ENCODE assay signal across 9 mouse cellular contexts in genomic region chr6:52208868-52209684, GRCm38 (mm10). TPM values are rescaled to one million over a fixed set of nuclear protein-coding genes. Genes with fewer than 3 reads are reported as not detected.
DNase-seq lines count a peak whose midpoint lies in the region; ATAC-seq and TF ChIP-seq lines count a peak whose summit lies in the region.
"Had no signal": no experiment of that assay in that cellular context is flagged by ENCODE, and none has a peak within 500 bp of the region (broad histone marks: within the 10 kb centered on the region; RNA-seq: fewer than 3 reads in every experiment).

No protein-coding gene starts in this region.

- peaks cover 13% of the 10 kb centered on the region for H3K4me1 ChIP-seq in kidney, adult 2 months (ENCODE audit: control insufficient read depth, insufficient read depth, low read length)
- H3K4me1 ChIP-seq in embryonic facial prominence, embryonic 14.5 days (ENCODE audit: control insufficient read depth, insufficient read depth, low read length) = 0 out of 2 replicates have a peak, but pooled peaks cover under 1% of the 10 kb centered on the region
- peaks cover 42% of the 10 kb centered on the region for H3K4me1 ChIP-seq in kidney, postnatal 0 days (replicated peaks; ENCODE audit: insufficient read depth, low read length)
- peaks cover 34% of the 10 kb centered on the region for H3K4me1 ChIP-seq in neural tube, embryonic 12.5 days

- peaks cover 3% of the 10 kb centered on the region; the same call in 1 of the 2 replicates for H3K36me3 ChIP-seq in kidney, adult 2 months (ENCODE audit: control insufficient read depth, insufficient read depth, low read length)
- H3K36me3 ChIP-seq in embryonic facial prominence, embryonic 14.5 days (ENCODE audit: control insufficient read depth, insufficient read depth, low read length) = no peaks in the 10 kb centered on the region
- H3K36me3 ChIP-seq in kidney, postnatal 0 days (ENCODE audit: insufficient read depth, low read length) = 0 out of 2 replicates have a peak, but pooled peaks cover 4% of the 10 kb centered on the region
- H3K36me3 ChIP-seq in neural tube, embryonic 12.5 days = peaks cover 19% of the 10 kb centered on the region

- no peak for TF ChIP-seq POLR2A in kidney, adult 2 months (IDR thresholded peaks at IDR 0.05; ENCODE audit: low read depth, low read length)

- peak overlapping the region; percentile 39 for H3K4me3 ChIP-seq in kidney, adult 2 months (ENCODE audit: insufficient read depth, low read depth, low read length)
- H3K4me3 ChIP-seq in embryonic facial prominence, embryonic 14.5 days (ENCODE audit: low read depth, low read length) = peak overlapping the region; percentile 14; the same call in 1 of the 2 replicates
- peak overlapping the region; percentile 78 for H3K4me3 ChIP-seq in kidney, postnatal 0 days (replicated peaks; ENCODE audit: low read depth, low read length)
- peak overlapping the region; percentile 92 for H3K4me3 ChIP-seq in neural tube, embryonic 12.5 days

- no peak for TF ChIP-seq CTCF in kidney, adult 2 months (conservative IDR thresholded peaks at IDR 0.05; ENCODE audit: insufficient read depth, insufficient read length, low read depth, low read length)
- TF ChIP-seq CTCF in kidney, postnatal 0 days (IDR thresholded peaks at IDR 0.05; ENCODE audit: low read depth) = no peak

- 10% methylated on average over 18 of the region's 18 CpGs for WGBS in kidney, adult 2 months
- WGBS in embryonic facial prominence, embryonic 14.5 days = 10% methylated on average over 13 of the region's 18 CpGs
- WGBS in kidney, postnatal 0 days = 5% methylated on average over 17 of the region's 18 CpGs
- WGBS in neural tube, embryonic 12.5 days = 1% methylated on average over 18 of the region's 18 CpGs

- no peaks in the 10 kb centered on the region for H3K9me3 ChIP-seq in embryonic facial prominence, embryonic 14.5 days (ENCODE audit: control insufficient read depth, low read length)
- H3K9me3 ChIP-seq in kidney, postnatal 0 days (replicated peaks; ENCODE audit: low read length) = no peaks in the 10 kb centered on the region
- no peaks in the 10 kb centered on the region for H3K9me3 ChIP-seq in neural tube, embryonic 12.5 days

- DNase-seq in kidney, adult 2 months = peak; percentile 39
- DNase-seq in kidney, adult 18-20 months = no peak
- no peak for DNase-seq in embryonic facial prominence, embryonic 14.5 days (ENCODE audit: low spot score)
- peak; percentile 64 for DNase-seq in kidney, postnatal 0 days (ENCODE audit: low spot score)
- DNase-seq in frontal cortex, postnatal 10 days (ENCODE audit: low spot score in 2 of 2) = no peak
- DNase-seq in adrenal gland, postnatal 4 days (ENCODE audit: low spot score in 2 of 2) = no peak

- no peak overlapping the region for H3K9ac ChIP-seq in embryonic facial prominence, embryonic 14.5 days (ENCODE audit: low read depth, low read length)
- peak overlapping the region; percentile 64 for H3K9ac ChIP-seq in kidney, postnatal 0 days (ENCODE audit: low read depth, low read length)
- H3K9ac ChIP-seq in neural tube, embryonic 12.5 days = peak overlapping the region; percentile 100

- no peak for ATAC-seq in embryonic facial prominence, embryonic 14.5 days (ENCODE audit: low read depth)
- no peak for ATAC-seq in kidney, postnatal 0 days (replicated peaks; ENCODE audit: low FRiP score, low read depth)
- peak; percentile 24; the same call in 1 of the 2 replicates for ATAC-seq in neural tube, embryonic 12.5 days (ENCODE audit: low FRiP score, low read depth)
- no peak for ATAC-seq in cerebellum, adult (ENCODE audit: insufficient number of reproducible peaks, low FRiP score, low TSS enrichment)

- H3K27ac ChIP-seq in kidney, adult 2 months (ENCODE audit: insufficient read depth, low read depth, low read length) = peak overlapping the region; percentile 39
- no peak overlapping the region for H3K27ac ChIP-seq in embryonic facial prominence, embryonic 14.5 days (replicated peaks; ENCODE audit: low read depth, low read length)
- peak overlapping the region; percentile 85 for H3K27ac ChIP-seq in kidney, postnatal 0 days
- peak overlapping the region; percentile 99 for H3K27ac ChIP-seq in neural tube, embryonic 12.5 days

- no peaks in the 10 kb centered on the region for H3K27me3 ChIP-seq in kidney, adult 2 months (replicated peaks; ENCODE audit: control insufficient read depth, insufficient read depth, low read length)
- peaks cover 100% of the 10 kb centered on the region for H3K27me3 ChIP-seq in embryonic facial prominence, embryonic 14.5 days (replicated peaks; ENCODE audit: control insufficient read depth, insufficient read depth, low read length)
- no peaks in the 10 kb centered on the region for H3K27me3 ChIP-seq in kidney, postnatal 0 days (ENCODE audit: insufficient read depth, low read length)
- no peaks in the 10 kb centered on the region for H3K27me3 ChIP-seq in neural tube, embryonic 12.5 days (replicated peaks)

- H3K4me2 ChIP-seq in embryonic facial prominence, embryonic 14.5 days (ENCODE audit: low read depth, low read length) = peak overlapping the region; percentile 31; the same call in 1 of the 2 replicates
- H3K4me2 ChIP-seq in kidney, postnatal 0 days (ENCODE audit: low read length) = peak overlapping the region; percentile 89
- peak overlapping the region; percentile 99 for H3K4me2 ChIP-seq in neural tube, embryonic 12.5 days (replicated peaks)

RNA-seq across cellular contexts. Expression of gene Hoxa6, which starts 0.6 kb away (rescaled TPM):
- polyA plus RNA-seq in kidney, adult 2 months (2012; rRNA removed) = 2.4 and 3.4 TPM in 2 replicates
- polyA plus RNA-seq in embryonic facial prominence, embryonic 14.5 days (2014; fragmentation: Nextera tagmentation; extraction: Ambion mirVana) = 0.48 TPM in 1 of 2 replicates, not detected in the other
- polyA plus RNA-seq in kidney, postnatal 0 days (2015; fragmentation: Nextera tagmentation; extraction: Ambion mirVana) = 2.8 and 3.0 TPM in 2 replicates
- 34.7 and 34.9 TPM in 2 replicates for polyA plus RNA-seq in neural tube, embryonic 12.5 days (2016; fragmentation: Nextera tagmentation; extraction: Ambion mirVana)
- 10 to 100 TPM in 1 of 2 experiments, 1 to 10 TPM in 1; 6.7 to 10.6 TPM for total RNA-seq in adrenal gland, postnatal 4 days (2021)

RNA-seq across cellular contexts. Expression of gene Hoxa3, which starts 4.1 kb away (rescaled TPM):
- 7.4 and 7.6 TPM in 2 replicates for polyA plus RNA-seq in kidney, adult 2 months (2012; rRNA removed)
- polyA plus RNA-seq in embryonic facial prominence, embryonic 14.5 days (2014; fragmentation: Nextera tagmentation; extraction: Ambion mirVana) = 2.8 TPM in 2 replicates
- polyA plus RNA-seq in kidney, postnatal 0 days (2015; fragmentation: Nextera tagmentation; extraction: Ambion mirVana) = 4.8 and 6.0 TPM in 2 replicates
- polyA plus RNA-seq in neural tube, embryonic 12.5 days (2016; fragmentation: Nextera tagmentation; extraction: Ambion mirVana) = 21.1 and 25.1 TPM in 2 replicates
- total RNA-seq in adrenal gland, postnatal 4 days (2021) = 10 to 100 TPM; 13.3 to 15.6 TPM

RNA-seq across cellular contexts. Expression of gene Gm28308, which starts 4.1 kb away (rescaled TPM):
- polyA plus RNA-seq in kidney, adult 2 months (2012; rRNA removed) = 0.78 and 2.9 TPM in 2 replicates
- polyA plus RNA-seq in embryonic facial prominence, embryonic 14.5 days (2014; fragmentation: Nextera tagmentation; extraction: Ambion mirVana) = not detected in 2 replicates
- polyA plus RNA-seq in kidney, postnatal 0 days (2015; fragmentation: Nextera tagmentation; extraction: Ambion mirVana) = 0.66 and 2.1 TPM in 2 replicates
- polyA plus RNA-seq in neural tube, embryonic 12.5 days (2016; fragmentation: Nextera tagmentation; extraction: Ambion mirVana) = not detected in 2 replicates
- 1 to 10 TPM; 2.3 to 4.1 TPM for total RNA-seq in adrenal gland, postnatal 4 days (2021)
- polyA plus RNA-seq: cerebellum, adult 2 months had no signal

RNA-seq across cellular contexts. Expression of gene Hoxa5, which starts 4.7 kb away (rescaled TPM):
- polyA plus RNA-seq in kidney, adult 2 months (2012; rRNA removed) = 6.9 and 8.1 TPM in 2 replicates
- polyA plus RNA-seq in embryonic facial prominence, embryonic 14.5 days (2014; fragmentation: Nextera tagmentation; extraction: Ambion mirVana) = 2.4 and 3.3 TPM in 2 replicates
- polyA plus RNA-seq in kidney, postnatal 0 days (2015; fragmentation: Nextera tagmentation; extraction: Ambion mirVana) = 9.7 and 10.4 TPM in 2 replicates
- 72.6 and 76.1 TPM in 2 replicates for polyA plus RNA-seq in neural tube, embryonic 12.5 days (2016; fragmentation: Nextera tagmentation; extraction: Ambion mirVana)
- 10 to 100 TPM; 25.9 TPM for total RNA-seq in adrenal gland, postnatal 4 days (2021)

RNA-seq across cellular contexts. Expression of gene Hoxa7, which starts 12.6 kb away (rescaled TPM):
- polyA plus RNA-seq in kidney, adult 2 months (2012; rRNA removed) = 44.1 and 45.9 TPM in 2 replicates
- polyA plus RNA-seq in embryonic facial prominence, embryonic 14.5 days (2014; fragmentation: Nextera tagmentation; extraction: Ambion mirVana) = 0.21 and 1.4 TPM in 2 replicates
- polyA plus RNA-seq in kidney, postnatal 0 days (2015; fragmentation: Nextera tagmentation; extraction: Ambion mirVana) = 29.7 and 31.7 TPM in 2 replicates
- polyA plus RNA-seq in neural tube, embryonic 12.5 days (2016; fragmentation: Nextera tagmentation; extraction: Ambion mirVana) = 81.2 and 102 TPM in 2 replicates
- total RNA-seq in adrenal gland, postnatal 4 days (2021) = 10 to 100 TPM; 25.1 to 28.1 TPM

Comparison
In these comparisons a context has a peak if more than half of its experiments do, and no peak if none do; other contexts are left out.
1. DNase-seq: peak in kidney, adult 2 months (single experiment) and kidney, postnatal 0 days (single experiment); none in kidney, adult 18-20 months (single experiment), embryonic facial prominence, embryonic 14.5 days (single experiment), frontal cortex, postnatal 10 days (0 of 2) and adrenal gland, postnatal 4 days (0 of 2).
2. H3K4me3 ChIP-seq: peak in every context shown above with its lines; median percentile 92 in neural tube, embryonic 12.5 days; 78 in kidney, postnatal 0 days; 39 in kidney, adult 2 months; 14 in embryonic facial prominence, embryonic 14.5 days.
3. H3K4me2 ChIP-seq: peak in every context shown above with its lines; median percentile 99 in neural tube, embryonic 12.5 days; 89 in kidney, postnatal 0 days; 31 in embryonic facial prominence, embryonic 14.5 days.